Mouse (Mus musculus): Measurements from ENCODE around the gene Ccnf. TPM values are rescaled to one million over a fixed set of nuclear protein-coding genes. Genes with fewer than 3 reads are reported as not detected.

Ccnf gene
- polyA plus RNA-seq, 1 experiment from 2014 or later: 29.6 TPM

- WGBS (ENCODE audit: insufficient replicate concordance): 1% methylated on average over 41 of the region's 41 CpGs
- peaks cover 55% of the 10 kb centered on the region for H3K36me3 ChIP-seq (replicated peaks; ENCODE audit: insufficient read depth, low read length)
Observed at GRCm38 (mm10) chr17:24220435-24221411, 30.6 kb downstream of the Ccnf start, which contains the start of gene Tedc2. Gene Tedc2 (minus strand): TSS chr17:24220851.

GRCm38 (mm10) chr17:24216836-24217235, 34.4 kb downstream of the Ccnf start:
- no peak overlapping the region for H3K9ac ChIP-seq (replicated peaks)

More at GRCm38 (mm10) chr17:24220435-24221411, 30.6 kb downstream of the Ccnf start, which contains the start of gene Tedc2:
- Histone ChIP-seq H3K4me1 (ENCODE audit: insufficient read depth) (peaks cover 22% of the 10 kb centered on the region), H3K27ac (ENCODE audit: low read depth) (peak within 1 kb of the TSS; percentile 86), H3K4me2 (ENCODE audit: low read depth, low read length) (peak within 1 kb of the TSS; percentile 90), H3K27me3 (ENCODE audit: insufficient read depth, low read length) (no peaks in the 10 kb centered on the region), H3K9me3 (ENCODE audit: low read length) (no peaks in the 10 kb centered on the region), H3K9ac (replicated peaks) (peak within 1 kb of the TSS; percentile 88), H3K4me3 (ENCODE audit: low read depth, low read length) (peak within 1 kb of the TSS; percentile 80)
- ATAC-seq: peak; percentile 92
- TF ChIP-seq CTCF (IDR thresholded peaks at IDR 0.05; ENCODE audit: low read depth): no peak
- TF ChIP-seq EP300 (IDR thresholded peaks at IDR 0.05; ENCODE audit: low read depth): peak; percentile 60; the same call in 1 of the 2 replicates
- peak; percentile 96 for DNase-seq

GRCm38 (mm10) chr17:24213186-24213585, 38.1 kb downstream of the Ccnf start:
- Histone ChIP-seq H3K36me3 (replicated peaks; ENCODE audit: insufficient read depth, low read length) (peaks cover 28% of the 10 kb centered on the region), H3K9ac (replicated peaks) (no peak overlapping the region), H3K27ac (ENCODE audit: low read depth) (0 out of 2 replicates have a peak overlapping the region, but pooled peaks have one; percentile 58), H3K27me3 (ENCODE audit: insufficient read depth, low read length) (peaks cover 15% of the 10 kb centered on the region; the same call in 1 of the 2 replicates), H3K9me3 (ENCODE audit: low read length) (no peaks in the 10 kb centered on the region), H3K4me2 (ENCODE audit: low read depth, low read length) (no peak overlapping the region), H3K4me1 (ENCODE audit: insufficient read depth) (peaks cover 39% of the 10 kb centered on the region), H3K4me3 (ENCODE audit: low read depth, low read length) (no peak overlapping the region)
- no peak for ATAC-seq
- WGBS (ENCODE audit: insufficient replicate concordance): 76% methylated on average over 6 of the region's 6 CpGs
- TF ChIP-seq CTCF (IDR thresholded peaks at IDR 0.05; ENCODE audit: low read depth) (no peak), EP300 (IDR thresholded peaks at IDR 0.05; ENCODE audit: low read depth) (no peak)
- DNase-seq: no peak

More at GRCm38 (mm10) chr17:24216836-24217235, 34.4 kb downstream of the Ccnf start:
- Histone ChIP-seq H3K9me3 (ENCODE audit: low read length) (no peaks in the 10 kb centered on the region), H3K27me3 (ENCODE audit: insufficient read depth, low read length) (0 out of 2 replicates have a peak, but pooled peaks cover 3% of the 10 kb centered on the region), H3K27ac (ENCODE audit: low read depth) (no peak overlapping the region), H3K4me2 (ENCODE audit: low read depth, low read length) (no peak overlapping the region), H3K4me3 (ENCODE audit: low read depth, low read length) (no peak overlapping the region), H3K4me1 (ENCODE audit: insufficient read depth) (peaks cover 22% of the 10 kb centered on the region), H3K36me3 (replicated peaks; ENCODE audit: insufficient read depth, low read length) (peaks cover 32% of the 10 kb centered on the region)
- ATAC-seq (no peak), DNase-seq (no peak)
- 86% methylated on average over 4 of the region's 4 CpGs for WGBS (ENCODE audit: insufficient replicate concordance)
- no peak for TF ChIP-seq CTCF (IDR thresholded peaks at IDR 0.05; ENCODE audit: low read depth)
- no peak for TF ChIP-seq EP300 (IDR thresholded peaks at IDR 0.05; ENCODE audit: low read depth)

GRCm38 (mm10) chr17:24212441-24213018, 38.8 kb downstream of the Ccnf start:
- 25% methylated on average over 5 of the region's 5 CpGs for WGBS (ENCODE audit: insufficient replicate concordance)
- peaks cover 22% of the 10 kb centered on the region for H3K27me3 ChIP-seq (ENCODE audit: insufficient read depth, low read length)
- H3K27ac ChIP-seq (ENCODE audit: low read depth): peak overlapping the region; percentile 58; the same call in 1 of the 2 replicates
- TF ChIP-seq CTCF (IDR thresholded peaks at IDR 0.05; ENCODE audit: low read depth): 0 out of 2 replicates have a peak, but pooled peaks have one; percentile 38
- TF ChIP-seq EP300 (IDR thresholded peaks at IDR 0.05; ENCODE audit: low read depth): no peak
- H3K36me3 ChIP-seq (replicated peaks; ENCODE audit: insufficient read depth, low read length): peaks cover 23% of the 10 kb centered on the region
- H3K4me1 ChIP-seq (ENCODE audit: insufficient read depth): peaks cover 46% of the 10 kb centered on the region
- peak overlapping the region; percentile 87 for H3K4me2 ChIP-seq (ENCODE audit: low read depth, low read length)
- ATAC-seq (no peak; the same call in 1 of the 2 replicates), DNase-seq (no peak)
- no peaks in the 10 kb centered on the region for H3K9me3 ChIP-seq (ENCODE audit: low read length)
- H3K4me3 ChIP-seq (ENCODE audit: low read depth, low read length): peak overlapping the region; percentile 47; the same call in 1 of the 2 replicates
- H3K9ac ChIP-seq (replicated peaks): no peak overlapping the region

GRCm38 (mm10) chr17:24211631-24212440, 39.4 kb downstream of the Ccnf start:
- no peaks in the 10 kb centered on the region for H3K9me3 ChIP-seq (ENCODE audit: low read length)
- peak overlapping the region; percentile 65 for H3K9ac ChIP-seq (replicated peaks)
- peak overlapping the region; percentile 47 for H3K4me3 ChIP-seq (ENCODE audit: low read depth, low read length)
- ATAC-seq (peak; percentile 48), DNase-seq (peak; percentile 71)
- TF ChIP-seq CTCF (IDR thresholded peaks at IDR 0.05; ENCODE audit: low read depth): no peak
- no peak for TF ChIP-seq EP300 (IDR thresholded peaks at IDR 0.05; ENCODE audit: low read depth)
- peaks cover 21% of the 10 kb centered on the region for H3K36me3 ChIP-seq (replicated peaks; ENCODE audit: insufficient read depth, low read length)
- WGBS (ENCODE audit: insufficient replicate concordance): 6% methylated on average over 37 of the region's 37 CpGs
- peaks cover 27% of the 10 kb centered on the region for H3K27me3 ChIP-seq (ENCODE audit: insufficient read depth, low read length)
- H3K4me1 ChIP-seq (ENCODE audit: insufficient read depth): peaks cover 53% of the 10 kb centered on the region
- H3K27ac ChIP-seq (ENCODE audit: low read depth): peak overlapping the region; percentile 83
- peak overlapping the region; percentile 87 for H3K4me2 ChIP-seq (ENCODE audit: low read depth, low read length)
